Mouse (Mus musculus) stomach, embryonic 15.5 days (tissue): ENCODE data around the gene Slc13a4. TPM values are rescaled to one million over a fixed set of nuclear protein-coding genes. Genes with fewer than 3 reads are reported as not detected.

Source experiments
- ATAC-seq: fragments of 200-750 bp; cut with Nextera tagmentation; 2 replicates; pipeline ENCODE4 v1.8.0; 2017; ENCODE audit warnings: low read depth, moderate number of reproducible peaks, moderate TSS enrichment; ENCODE audit not compliant: insufficient read depth, low FRiP score
- H3K27ac ChIP-seq: fragments of 300-500 bp; sonication (generic); 2 replicates; pipeline ENCODE4 v1.5.1; 2015; ENCODE audit warnings: mild to moderate bottlenecking, inconsistent platforms
- H3K27me3 ChIP-seq: fragments of 300-500 bp; sonication (generic); replicated peaks from 2 replicates; pipeline ENCODE4 v1.6.1; 2015; ENCODE audit warnings: inconsistent platforms
- H3K36me3 ChIP-seq: fragments of 300-500 bp; sonication (generic); 2 replicates; pipeline ENCODE4 v1.6.1; 2015; ENCODE audit warnings: inconsistent platforms
- H3K4me1 ChIP-seq: fragments of 300-500 bp; sonication (generic); 2 replicates; pipeline ENCODE4 v1.6.1; 2015; ENCODE audit warnings: inconsistent platforms
- H3K4me2 ChIP-seq: fragments of 300-500 bp; sonication (generic); 2 replicates; pipeline ENCODE4 v1.6.1; 2015; ENCODE audit warnings: mild to moderate bottlenecking, inconsistent platforms
- H3K4me3 ChIP-seq: fragments of 300-500 bp; sonication (generic); replicated peaks from 2 replicates; pipeline ENCODE4 v1.5.1; 2015; ENCODE audit warnings: inconsistent platforms
- H3K9ac ChIP-seq: fragments of 300-500 bp; sonication (generic); 2 replicates; pipeline ENCODE4 v1.6.1; 2015; ENCODE audit warnings: inconsistent platforms
- H3K9me3 ChIP-seq: fragments of 300-500 bp; sonication (generic); 2 replicates; pipeline ENCODE4 v1.6.1; 2016; ENCODE audit warnings: inconsistent platforms
- WGBS: fragments of 180-500 bp; shearing (Covaris S2); methylation state at CpG from one replicate; pipeline ENCODE4 v1.1.7; 2015; 5-methylcytosine and 5-hydroxymethylcytosine counted together
- polyA plus RNA-seq: library from polyadenylated mRNA; unstranded; fragments of >200 nt; fragmentation: Nextera tagmentation; extraction: Ambion mirVana; gene quantifications from 2 replicates; pipeline ENCODE4 v1.2.1, GENCODE M21; 2015

Slc13a4 gene
- polyA plus RNA-seq, 1 experiment from 2014 or later = 0.26 TPM

- H3K9ac ChIP-seq = no peak overlapping the region
- H3K36me3 ChIP-seq = no peaks in the 10 kb centered on the region
- no peaks in the 10 kb centered on the region for H3K9me3 ChIP-seq
- H3K27ac ChIP-seq = no peak overlapping the region
- WGBS = 71% methylated on average over 6 of the region's 6 CpGs
- no peak overlapping the region for H3K4me2 ChIP-seq
- no peak for ATAC-seq
- H3K4me1 ChIP-seq = peaks cover 4% of the 10 kb centered on the region; the same call in 1 of the 2 replicates
- H3K4me3 ChIP-seq = no peak overlapping the region
- no peaks in the 10 kb centered on the region for H3K27me3 ChIP-seq
Measured at GRCm38 (mm10) chr6:35298323-35298722, 9.6 kb downstream of the Slc13a4 start.

- Histone ChIP-seq H3K27ac (no peak overlapping the region), H3K27me3 (no peaks in the 10 kb centered on the region), H3K4me2 (no peak overlapping the region), H3K4me1 (peaks cover 4% of the 10 kb centered on the region; the same call in 1 of the 2 replicates), H3K9ac (no peak overlapping the region), H3K36me3 (no peaks in the 10 kb centered on the region), H3K4me3 (no peak overlapping the region), H3K9me3 (no peaks in the 10 kb centered on the region)
- 90% methylated on average over 7 of the region's 7 CpGs for WGBS
- no peak for ATAC-seq
Measured at GRCm38 (mm10) chr6:35297516-35298227, 10.3 kb downstream of the Slc13a4 start.

- no peaks in the 10 kb centered on the region for H3K36me3 ChIP-seq
- no peaks in the 10 kb centered on the region for H3K27me3 ChIP-seq
- no peak overlapping the region for H3K4me2 ChIP-seq
- peaks cover 4% of the 10 kb centered on the region; the same call in 1 of the 2 replicates for H3K4me1 ChIP-seq
- H3K27ac ChIP-seq = no peak overlapping the region
- H3K4me3 ChIP-seq = no peak overlapping the region
- no peaks in the 10 kb centered on the region for H3K9me3 ChIP-seq
- ATAC-seq = no peak
- H3K9ac ChIP-seq = no peak overlapping the region
- 41% methylated on average over 2 of the region's 2 CpGs for WGBS
Measured at GRCm38 (mm10) chr6:35297001-35297400, 10.9 kb downstream of the Slc13a4 start.

- H3K9ac ChIP-seq = no peak overlapping the region
- no peak overlapping the region for H3K4me3 ChIP-seq
- no peak overlapping the region for H3K27ac ChIP-seq
- peaks cover 4% of the 10 kb centered on the region; the same call in 1 of the 2 replicates for H3K4me1 ChIP-seq
- H3K27me3 ChIP-seq = no peaks in the 10 kb centered on the region
- ATAC-seq = no peak
- no peaks in the 10 kb centered on the region for H3K9me3 ChIP-seq
- no peak overlapping the region for H3K4me2 ChIP-seq
- WGBS = 79% methylated on average over 2 of the region's 2 CpGs
- H3K36me3 ChIP-seq = no peaks in the 10 kb centered on the region
Measured at GRCm38 (mm10) chr6:35294964-35295363, 13.0 kb downstream of the Slc13a4 start.

GRCm38 (mm10) chr6:35289676-35290075 is 18.3 kb downstream of the Slc13a4 start:
- 85% methylated on average over 8 of the region's 8 CpGs for WGBS
- Histone ChIP-seq H3K9ac (no peak overlapping the region), H3K27ac (no peak overlapping the region), H3K4me2 (no peak overlapping the region), H3K4me1 (peaks cover 8% of the 10 kb centered on the region; the same call in 1 of the 2 replicates), H3K27me3 (no peaks in the 10 kb centered on the region), H3K36me3 (no peaks in the 10 kb centered on the region), H3K4me3 (no peak overlapping the region), H3K9me3 (no peaks in the 10 kb centered on the region)
- no peak for ATAC-seq

GRCm38 (mm10) chr6:35288920-35289319 is 19.0 kb downstream of the Slc13a4 start:
- Histone ChIP-seq H3K4me2 (no peak overlapping the region), H3K36me3 (no peaks in the 10 kb centered on the region), H3K4me1 (peaks cover 8% of the 10 kb centered on the region; the same call in 1 of the 2 replicates), H3K27me3 (no peaks in the 10 kb centered on the region), H3K9ac (no peak overlapping the region), H3K4me3 (no peak overlapping the region), H3K9me3 (no peaks in the 10 kb centered on the region), H3K27ac (no peak overlapping the region)
- no peak for ATAC-seq
- WGBS = 62% methylated on average over 7 of the region's 7 CpGs

- Histone ChIP-seq H3K4me2 (peak overlapping the region; percentile 8; the same call in 1 of the 2 replicates), H3K9ac (no peak overlapping the region), H3K4me3 (no peak overlapping the region), H3K36me3 (no peaks in the 10 kb centered on the region), H3K4me1 (peaks cover 8% of the 10 kb centered on the region; the same call in 1 of the 2 replicates), H3K27ac (peak overlapping the region; percentile 40; the same call in 1 of the 2 replicates), H3K9me3 (no peaks in the 10 kb centered on the region), H3K27me3 (no peaks in the 10 kb centered on the region)
- peak; percentile 50; the same call in 1 of the 2 replicates for ATAC-seq
- WGBS = 52% methylated on average over 11 of the region's 11 CpGs
Measured at GRCm38 (mm10) chr6:35288114-35288761, 19.7 kb downstream of the Slc13a4 start.

- no peak overlapping the region for H3K9ac ChIP-seq
- 82% methylated on average over 10 of the region's 10 CpGs for WGBS
- no peak overlapping the region for H3K4me2 ChIP-seq
- no peaks in the 10 kb centered on the region for H3K36me3 ChIP-seq
- no peaks in the 10 kb centered on the region for H3K9me3 ChIP-seq
- H3K4me1 ChIP-seq = no peaks in the 10 kb centered on the region
- no peaks in the 10 kb centered on the region for H3K27me3 ChIP-seq
- no peak for ATAC-seq
- H3K4me3 ChIP-seq = no peak overlapping the region
- H3K27ac ChIP-seq = no peak overlapping the region
Measured at GRCm38 (mm10) chr6:35279306-35279705, 28.6 kb downstream of the Slc13a4 start.

- WGBS = 38% methylated on average over 9 of the region's 10 CpGs
- H3K4me2 ChIP-seq = peak overlapping the region; percentile 1; the same call in 1 of the 2 replicates
- peak; percentile 61; the same call in 1 of the 2 replicates for ATAC-seq
- no peaks in the 10 kb centered on the region for H3K4me1 ChIP-seq
- no peak overlapping the region for H3K9ac ChIP-seq
- no peak overlapping the region for H3K27ac ChIP-seq
- no peaks in the 10 kb centered on the region for H3K27me3 ChIP-seq
- H3K9me3 ChIP-seq = no peaks in the 10 kb centered on the region
- H3K36me3 ChIP-seq = no peaks in the 10 kb centered on the region
- no peak overlapping the region for H3K4me3 ChIP-seq
Measured at GRCm38 (mm10) chr6:35277903-35278587, 29.9 kb downstream of the Slc13a4 start.

GRCm38 (mm10) chr6:35273391-35274082 is 34.4 kb downstream of the Slc13a4 start:
- no peaks in the 10 kb centered on the region for H3K4me1 ChIP-seq
- H3K9ac ChIP-seq = no peak overlapping the region
- no peaks in the 10 kb centered on the region for H3K27me3 ChIP-seq
- no peaks in the 10 kb centered on the region for H3K9me3 ChIP-seq
- ATAC-seq = 0 out of 2 replicates have a peak, but pooled peaks have one; percentile 13
- H3K36me3 ChIP-seq = no peaks in the 10 kb centered on the region
- no peak overlapping the region for H3K4me2 ChIP-seq
- no peak overlapping the region for H3K4me3 ChIP-seq
- H3K27ac ChIP-seq = no peak overlapping the region
- 50% methylated on average over 11 of the region's 11 CpGs for WGBS

- H3K4me1 ChIP-seq = no peaks in the 10 kb centered on the region
- no peaks in the 10 kb centered on the region for H3K27me3 ChIP-seq
- no peak overlapping the region for H3K4me2 ChIP-seq
- no peak overlapping the region for H3K9ac ChIP-seq
- H3K27ac ChIP-seq = no peak overlapping the region
- no peaks in the 10 kb centered on the region for H3K36me3 ChIP-seq
- 80% methylated on average over 20 of the region's 20 CpGs for WGBS
- no peaks in the 10 kb centered on the region for H3K9me3 ChIP-seq
- no peak for ATAC-seq
- H3K4me3 ChIP-seq = no peak overlapping the region
Measured at GRCm38 (mm10) chr6:35271868-35272765, 35.8 kb downstream of the Slc13a4 start.
